Mouse (Mus musculus) central nervous system, embryonic 14 days (tissue): ENCODE data around the gene Pdk3. TPM values are rescaled to one million over a fixed set of nuclear protein-coding genes. Genes with fewer than 3 reads are reported as not detected.

Experiments used
- polyA plus RNA-seq: library from polyadenylated mRNA; depleted of rRNA; stranded (reverse); fragments of >200 nt; gene quantifications from 2 replicates; pipeline ENCODE4 v1.2.3, GENCODE M21; 2012; rRNA removed

Pdk3 gene
- 16.6 and 18.0 TPM in 2 replicates for polyA plus RNA-seq

DNA sequence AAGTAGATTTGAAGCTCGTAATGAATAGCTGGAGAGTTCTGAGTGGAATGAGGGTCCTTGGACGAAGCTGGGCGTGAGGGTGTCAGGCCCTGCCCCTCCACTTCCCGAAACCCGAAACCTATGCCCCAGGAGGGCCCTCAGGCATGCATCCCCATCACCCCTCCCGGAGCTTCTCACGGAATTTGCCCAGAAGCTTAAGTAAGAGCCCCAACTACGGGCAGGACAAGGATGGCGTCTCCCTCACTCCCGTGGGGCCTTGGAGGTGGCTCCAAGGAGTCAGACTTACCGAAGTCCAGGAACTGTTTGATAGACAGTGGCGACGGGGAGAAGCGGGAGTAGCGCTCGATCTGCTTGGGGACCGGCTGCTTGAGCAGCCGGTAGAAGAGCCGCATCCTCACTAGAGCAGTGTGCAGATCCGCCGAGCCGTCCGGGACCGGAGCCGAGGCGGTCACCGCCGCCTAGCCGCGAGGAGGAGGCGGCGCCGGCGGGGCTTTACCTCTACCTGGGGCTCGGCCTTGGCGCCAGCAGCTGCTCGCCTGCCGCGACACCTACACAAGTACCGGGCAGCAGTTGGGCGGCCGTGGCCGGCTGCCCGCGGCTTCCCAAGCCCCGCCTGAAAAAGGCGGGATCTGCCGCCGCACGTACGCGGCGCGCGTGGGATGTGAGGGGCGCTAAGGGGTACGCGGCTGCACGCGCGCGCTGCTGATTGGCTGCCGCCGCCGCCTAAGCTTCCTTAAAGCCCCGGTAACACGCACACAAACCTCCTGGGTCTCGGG, at the start of gene Pdk3:
Gene Pdk3 (minus strand): TSS at position 641 of the 776 bp plus-strand sequence.

Other genes starting within 250 kb of the Pdk3 start
- 5.4 and 6.3 TPM in 2 replicates for gene Pola1, start 200.0 kb downstream of the Pdk3 start, polyA plus RNA-seq
- gene Pcyt1b, start 177.3 kb downstream of the Pdk3 start, polyA plus RNA-seq = 21.9 and 24.5 TPM in 2 replicates
- 0.02 and 0.06 TPM in 2 replicates for gene AU015836, start 136.5 kb upstream of the Pdk3 start, polyA plus RNA-seq